Mouse (Mus musculus): Measurements from ENCODE around the gene Pim2. TPM values are rescaled to one million over a fixed set of nuclear protein-coding genes. Genes with fewer than 3 reads are reported as not detected.

Pim2 gene
- polyA plus RNA-seq, 1 experiment = 31.2 TPM

GRCm38 (mm10) chrX:7867141-7867540 is 10.9 kb upstream of the Pim2 start:
- H3K4me3 ChIP-seq (ENCODE audit: low read depth, low read length) = no peak overlapping the region
- H3K27ac ChIP-seq (ENCODE audit: insufficient read depth, low read length) = no peak overlapping the region
- H3K4me1 ChIP-seq (ENCODE audit: control insufficient read depth, insufficient read depth, low read length) = no peaks in the 10 kb centered on the region
- H3K9me3 ChIP-seq (replicated peaks; ENCODE audit: control insufficient read depth, insufficient read depth, low read length, poor library complexity, severe bottlenecking) = no peaks in the 10 kb centered on the region
- peaks cover 17% of the 10 kb centered on the region for H3K36me3 ChIP-seq (ENCODE audit: control insufficient read depth, insufficient read depth, low read length, poor library complexity, severe bottlenecking)
- H3K9ac ChIP-seq (ENCODE audit: low read depth, poor library complexity, severe bottlenecking) = no peak overlapping the region
- H3K27me3 ChIP-seq (ENCODE audit: control insufficient read depth, insufficient read depth, low read length, poor library complexity, severe bottlenecking) = no peaks in the 10 kb centered on the region
- TF ChIP-seq EP300 (IDR thresholded peaks at IDR 0.05; ENCODE audit: insufficient read depth, low read depth, low read length) (no peak), POLR2A (IDR thresholded peaks at IDR 0.05; ENCODE audit: insufficient read depth, low read length) (no peak), CTCF (IDR thresholded peaks at IDR 0.05; ENCODE audit: low read depth, low read length) (no peak)

GRCm38 (mm10) chrX:7868506-7868905 is 9.6 kb upstream of the Pim2 start:
- TF ChIP-seq POLR2A (IDR thresholded peaks at IDR 0.05; ENCODE audit: insufficient read depth, low read length) (no peak), EP300 (IDR thresholded peaks at IDR 0.05; ENCODE audit: insufficient read depth, low read depth, low read length) (no peak), CTCF (IDR thresholded peaks at IDR 0.05; ENCODE audit: low read depth, low read length) (no peak)
- no peaks in the 10 kb centered on the region for H3K27me3 ChIP-seq (ENCODE audit: control insufficient read depth, insufficient read depth, low read length, poor library complexity, severe bottlenecking)
- no peak overlapping the region for H3K9ac ChIP-seq (ENCODE audit: low read depth, poor library complexity, severe bottlenecking)
- H3K4me3 ChIP-seq (ENCODE audit: low read depth, low read length) = no peak overlapping the region
- no peak overlapping the region for H3K27ac ChIP-seq (ENCODE audit: insufficient read depth, low read length)
- H3K9me3 ChIP-seq (replicated peaks; ENCODE audit: control insufficient read depth, insufficient read depth, low read length, poor library complexity, severe bottlenecking) = no peaks in the 10 kb centered on the region
- no peaks in the 10 kb centered on the region for H3K4me1 ChIP-seq (ENCODE audit: control insufficient read depth, insufficient read depth, low read length)
- peaks cover 17% of the 10 kb centered on the region for H3K36me3 ChIP-seq (ENCODE audit: control insufficient read depth, insufficient read depth, low read length, poor library complexity, severe bottlenecking)

- Histone ChIP-seq H3K27me3 (ENCODE audit: control insufficient read depth, insufficient read depth, low read length, poor library complexity, severe bottlenecking) (no peaks in the 10 kb centered on the region), H3K27ac (ENCODE audit: insufficient read depth, low read length) (no peak overlapping the region), H3K36me3 (ENCODE audit: control insufficient read depth, insufficient read depth, low read length, poor library complexity, severe bottlenecking) (peaks cover 19% of the 10 kb centered on the region), H3K9me3 (replicated peaks; ENCODE audit: control insufficient read depth, insufficient read depth, low read length, poor library complexity, severe bottlenecking) (no peaks in the 10 kb centered on the region), H3K4me1 (ENCODE audit: control insufficient read depth, insufficient read depth, low read length) (no peaks in the 10 kb centered on the region), H3K4me3 (ENCODE audit: low read depth, low read length) (no peak overlapping the region), H3K9ac (ENCODE audit: low read depth, poor library complexity, severe bottlenecking) (no peak overlapping the region)
- no peak for TF ChIP-seq POLR2A (IDR thresholded peaks at IDR 0.05; ENCODE audit: insufficient read depth, low read length)
- no peak for TF ChIP-seq CTCF (IDR thresholded peaks at IDR 0.05; ENCODE audit: low read depth, low read length)
- no peak for TF ChIP-seq EP300 (IDR thresholded peaks at IDR 0.05; ENCODE audit: insufficient read depth, low read depth, low read length)
Measured at GRCm38 (mm10) chrX:7869826-7870225, 8.2 kb upstream of the Pim2 start.

- Histone ChIP-seq H3K9ac (ENCODE audit: low read depth, poor library complexity, severe bottlenecking) (peak overlapping the region; percentile 55), H3K36me3 (ENCODE audit: control insufficient read depth, insufficient read depth, low read length, poor library complexity, severe bottlenecking) (peaks cover 2% of the 10 kb centered on the region; the same call in 1 of the 2 replicates), H3K4me3 (ENCODE audit: low read depth, low read length) (peak overlapping the region; percentile 70), H3K4me1 (ENCODE audit: control insufficient read depth, insufficient read depth, low read length) (no peaks in the 10 kb centered on the region), H3K27me3 (ENCODE audit: control insufficient read depth, insufficient read depth, low read length, poor library complexity, severe bottlenecking) (no peaks in the 10 kb centered on the region), H3K27ac (ENCODE audit: insufficient read depth, low read length) (no peak overlapping the region), H3K9me3 (replicated peaks; ENCODE audit: control insufficient read depth, insufficient read depth, low read length, poor library complexity, severe bottlenecking) (no peaks in the 10 kb centered on the region)
- TF ChIP-seq EP300 (IDR thresholded peaks at IDR 0.05; ENCODE audit: insufficient read depth, low read depth, low read length) = no peak
- TF ChIP-seq CTCF (IDR thresholded peaks at IDR 0.05; ENCODE audit: low read depth, low read length) = no peak
- TF ChIP-seq POLR2A (IDR thresholded peaks at IDR 0.05; ENCODE audit: insufficient read depth, low read length) = no peak
Measured at GRCm38 (mm10) chrX:7878495-7878894, 433 bp downstream of the Pim2 start.

GRCm38 (mm10) chrX:7879819-7880218 is 1.8 kb downstream of the Pim2 start:
- Histone ChIP-seq H3K9ac (ENCODE audit: low read depth, poor library complexity, severe bottlenecking) (no peak overlapping the region), H3K27me3 (ENCODE audit: control insufficient read depth, insufficient read depth, low read length, poor library complexity, severe bottlenecking) (no peaks in the 10 kb centered on the region), H3K27ac (ENCODE audit: insufficient read depth, low read length) (no peak overlapping the region), H3K9me3 (replicated peaks; ENCODE audit: control insufficient read depth, insufficient read depth, low read length, poor library complexity, severe bottlenecking) (no peaks in the 10 kb centered on the region), H3K4me3 (ENCODE audit: low read depth, low read length) (peak overlapping the region; percentile 36), H3K4me1 (ENCODE audit: control insufficient read depth, insufficient read depth, low read length) (no peaks in the 10 kb centered on the region), H3K36me3 (ENCODE audit: control insufficient read depth, insufficient read depth, low read length, poor library complexity, severe bottlenecking) (no peaks in the 10 kb centered on the region)
- TF ChIP-seq EP300 (IDR thresholded peaks at IDR 0.05; ENCODE audit: insufficient read depth, low read depth, low read length) (no peak), POLR2A (IDR thresholded peaks at IDR 0.05; ENCODE audit: insufficient read depth, low read length) (no peak), CTCF (IDR thresholded peaks at IDR 0.05; ENCODE audit: low read depth, low read length) (no peak)

GRCm38 (mm10) chrX:7883841-7884567 is 5.9 kb downstream of the Pim2 start, which contains the start of gene Slc35a2:
TSS of gene Slc35a2 (plus strand) at chrX:7884028.
- no peaks in the 10 kb centered on the region for H3K4me1 ChIP-seq (ENCODE audit: control insufficient read depth, insufficient read depth, low read length)
- H3K9ac ChIP-seq (ENCODE audit: low read depth, poor library complexity, severe bottlenecking) = peak within 1 kb of the TSS; percentile 54
- peak within 1 kb of the TSS; percentile 92 for H3K4me3 ChIP-seq (ENCODE audit: low read depth, low read length)
- no peaks in the 10 kb centered on the region for H3K36me3 ChIP-seq (ENCODE audit: control insufficient read depth, insufficient read depth, low read length, poor library complexity, severe bottlenecking)
- TF ChIP-seq CTCF (IDR thresholded peaks at IDR 0.05; ENCODE audit: low read depth, low read length) (no peak), POLR2A (IDR thresholded peaks at IDR 0.05; ENCODE audit: insufficient read depth, low read length) (no peak), EP300 (IDR thresholded peaks at IDR 0.05; ENCODE audit: insufficient read depth, low read depth, low read length) (no peak)
- peak within 1 kb of the TSS; percentile 29 for H3K27ac ChIP-seq (ENCODE audit: insufficient read depth, low read length)
- H3K27me3 ChIP-seq (ENCODE audit: control insufficient read depth, insufficient read depth, low read length, poor library complexity, severe bottlenecking) = no peaks in the 10 kb centered on the region
- H3K9me3 ChIP-seq (replicated peaks; ENCODE audit: control insufficient read depth, insufficient read depth, low read length, poor library complexity, severe bottlenecking) = no peaks in the 10 kb centered on the region
